Mouse (Mus musculus) Muller cell, postnatal 12 days (primary cell): ENCODE measurements around the gene Insl3.

ENCODE experiments used
- DNase-seq: peaks from one replicate; pipeline ENCODE4 v3.0.0-alpha.2; 2015; ENCODE audit errors: inconsistent ontology term

Insl3 gene

DNA sequence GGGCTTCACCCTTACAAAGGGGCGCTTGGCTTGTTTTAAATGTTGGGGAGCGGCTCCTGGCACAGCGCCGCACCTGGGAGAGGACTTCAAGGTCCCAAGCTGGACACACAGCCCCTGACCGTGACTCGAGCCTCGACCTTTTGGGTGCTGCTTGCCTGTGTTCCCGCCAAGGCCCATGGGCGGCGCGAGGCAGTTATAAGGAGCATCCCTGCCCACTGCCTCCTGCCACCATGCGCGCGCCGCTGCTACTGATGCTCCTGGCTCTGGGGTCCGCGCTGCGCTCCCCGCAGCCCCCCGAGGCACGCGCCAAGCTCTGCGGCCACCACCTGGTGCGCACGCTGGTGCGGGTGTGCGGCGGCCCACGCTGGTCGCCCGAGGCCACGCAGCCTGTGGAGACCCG is at the start of gene Insl3:
Gene Insl3, plus strand, starts transcription at position 187 of the 400 bp plus-strand sequence.
- no peak for DNase-seq

DNA sequence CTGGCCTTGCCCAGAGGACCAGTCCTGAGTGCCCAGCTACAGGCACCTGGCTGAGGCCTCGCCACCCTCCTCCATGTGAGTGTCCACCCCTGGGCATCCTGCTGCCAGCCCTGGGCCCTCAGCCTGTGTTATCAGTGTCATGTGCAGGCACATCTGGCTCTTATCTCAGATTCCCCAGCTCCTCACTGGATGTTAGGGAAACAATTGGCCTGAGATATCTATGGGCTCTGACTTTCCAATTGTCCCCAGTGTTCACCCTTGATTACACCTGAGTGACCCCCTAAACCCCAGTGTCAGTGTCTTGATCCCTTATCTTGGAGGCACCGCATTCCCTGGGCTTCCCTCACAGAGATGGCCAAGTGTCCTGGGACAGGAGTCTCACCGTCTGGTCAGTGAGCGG is 49.7 kb upstream of the Insl3 start:
- no peak for DNase-seq

DNA sequence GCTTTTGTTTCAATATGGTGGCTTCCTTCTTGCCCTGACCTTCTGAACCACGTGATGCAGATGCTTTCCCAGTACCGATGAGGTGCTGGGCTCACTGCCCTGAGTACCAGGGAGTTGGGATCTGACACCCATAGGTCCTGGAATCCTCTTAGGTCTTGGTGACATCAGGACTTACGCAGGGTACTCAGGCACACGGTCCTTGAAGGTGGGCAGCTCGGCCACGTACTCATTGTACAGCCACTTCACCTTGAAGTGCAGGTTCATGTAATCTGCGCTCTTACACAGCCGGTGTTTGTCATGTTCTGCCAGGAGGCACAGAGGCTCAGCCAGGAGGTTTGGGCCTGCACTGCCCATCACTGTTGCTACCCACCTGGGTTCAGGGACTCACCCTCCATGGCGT is 43.5 kb upstream of the Insl3 start:
- DNase-seq = no peak

DNA sequence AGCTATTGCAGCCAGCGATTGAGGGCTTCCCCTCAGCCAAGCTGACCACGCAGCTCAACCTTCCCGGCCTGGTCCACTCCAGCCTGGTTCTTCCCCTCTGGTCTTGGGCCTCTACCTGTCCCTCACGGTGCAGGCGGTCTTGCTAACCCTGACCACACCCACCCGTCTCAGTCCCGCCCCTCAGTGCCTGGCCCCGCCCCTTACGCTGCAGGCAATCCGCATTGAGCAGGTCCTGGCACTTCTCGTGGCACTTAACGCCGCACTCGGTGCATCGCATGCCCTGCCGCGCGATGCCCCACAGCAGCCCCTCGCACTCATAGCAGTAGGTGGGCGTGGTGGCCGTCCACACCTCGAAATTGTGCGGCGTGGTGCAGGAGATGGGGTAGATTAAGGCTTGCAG is 34.4 kb upstream of the Insl3 start:
- DNase-seq = no peak

DNA sequence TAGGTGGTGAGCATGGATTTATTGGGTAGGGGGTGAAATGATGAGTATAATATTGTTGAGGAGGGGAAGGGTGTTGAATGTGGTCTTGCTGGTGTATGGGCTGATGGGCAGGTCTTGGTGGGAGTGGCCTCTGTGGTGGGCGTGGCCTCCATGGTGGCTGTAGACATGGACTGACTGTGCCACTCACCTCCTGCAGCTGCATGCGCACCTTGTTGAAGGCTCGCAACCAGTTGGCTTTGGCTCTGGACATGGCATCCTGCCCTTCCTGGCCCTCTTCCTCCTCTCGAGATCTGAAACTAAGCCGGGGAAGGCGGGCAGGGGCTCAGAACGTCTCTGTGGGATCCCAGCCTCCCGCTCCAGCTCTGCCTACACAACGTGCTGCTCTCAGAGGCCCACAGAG is 31.2 kb upstream of the Insl3 start:
- no peak for DNase-seq

DNA sequence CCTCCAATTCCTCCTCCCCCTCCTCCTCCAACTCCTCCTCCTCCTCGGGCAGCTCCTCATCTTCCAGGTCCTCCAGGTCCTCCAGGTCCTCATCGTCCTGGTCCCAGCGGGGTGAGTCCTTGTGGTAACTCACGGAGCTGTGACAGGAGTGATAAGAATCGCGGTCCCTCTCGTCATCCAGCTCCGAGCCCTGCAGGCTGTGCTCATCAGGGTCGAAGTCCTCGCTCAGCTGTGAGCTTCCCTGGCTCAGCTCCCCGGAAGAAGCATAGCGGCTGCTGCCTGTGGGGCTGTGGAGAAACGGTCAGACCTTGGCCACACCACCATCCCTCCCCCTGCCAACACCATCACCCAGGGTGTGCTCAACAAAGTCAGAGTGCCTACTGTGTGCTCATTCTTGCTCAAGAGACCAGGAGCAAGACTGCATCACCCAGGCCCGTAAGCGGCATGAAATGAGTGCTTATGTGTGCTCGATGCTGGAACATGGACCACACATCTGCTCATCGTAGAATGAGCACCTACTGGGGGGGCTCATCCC is 30.4 kb upstream of the Insl3 start:
- DNase-seq = no peak

DNA sequence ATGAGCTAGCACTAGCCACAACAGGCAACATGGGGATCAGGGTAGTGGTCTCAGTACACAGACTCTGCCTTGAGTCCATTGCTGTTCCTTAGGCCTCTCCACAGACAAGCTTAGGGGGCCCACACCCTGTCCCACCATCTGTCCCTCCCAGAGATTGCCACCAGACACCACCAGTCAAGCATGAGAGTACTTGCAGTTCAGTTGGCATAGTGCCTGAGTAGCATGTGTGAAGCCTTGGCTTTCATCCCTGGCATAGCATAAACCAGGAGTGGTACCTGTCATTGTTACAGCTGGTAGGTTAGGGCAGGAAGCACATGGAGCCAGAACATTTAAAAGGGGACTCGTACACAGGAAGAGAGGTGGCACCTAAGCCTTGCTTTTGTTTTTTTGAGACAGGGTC is 29.3 kb upstream of the Insl3 start:
- DNase-seq = no peak

DNA sequence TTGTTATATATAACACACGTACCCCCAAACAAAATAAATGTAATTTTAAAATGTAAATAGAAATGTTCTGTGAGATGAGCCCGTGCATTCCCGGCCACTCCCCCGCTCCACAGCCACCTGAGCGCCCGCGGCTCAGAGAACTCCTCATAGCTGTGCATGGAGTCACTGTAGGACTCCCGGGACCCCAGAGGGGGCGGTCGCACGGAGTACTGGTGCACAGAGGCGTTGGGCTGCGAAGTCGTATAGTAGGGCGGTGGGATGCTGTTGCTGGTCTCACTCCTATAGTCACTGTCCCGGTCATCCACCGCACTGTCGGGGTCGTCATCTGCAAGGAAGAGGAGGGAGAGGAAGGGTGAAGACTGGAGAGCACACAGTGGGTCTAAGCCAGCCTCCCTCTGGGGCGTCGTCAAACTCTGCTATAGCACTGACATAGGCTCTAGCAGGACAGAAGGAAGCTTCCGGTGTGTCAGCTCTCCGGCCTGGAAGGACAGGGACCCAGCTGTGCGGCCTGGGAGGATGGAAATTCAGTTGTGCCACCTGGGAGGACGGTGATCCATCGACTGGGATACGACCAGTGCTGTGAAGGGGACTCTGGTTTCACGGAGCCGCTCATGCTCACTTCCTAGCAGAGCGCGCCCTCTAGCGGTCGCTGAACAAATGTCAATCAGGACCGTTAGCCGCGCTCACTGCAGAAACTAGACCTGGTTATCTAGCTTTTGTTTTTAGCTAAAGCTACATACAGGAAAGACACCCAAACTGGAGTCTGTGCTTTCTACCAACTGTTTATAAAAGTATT is 28.5 kb upstream of the Insl3 start:
- peak; percentile 63 for DNase-seq

DNA sequence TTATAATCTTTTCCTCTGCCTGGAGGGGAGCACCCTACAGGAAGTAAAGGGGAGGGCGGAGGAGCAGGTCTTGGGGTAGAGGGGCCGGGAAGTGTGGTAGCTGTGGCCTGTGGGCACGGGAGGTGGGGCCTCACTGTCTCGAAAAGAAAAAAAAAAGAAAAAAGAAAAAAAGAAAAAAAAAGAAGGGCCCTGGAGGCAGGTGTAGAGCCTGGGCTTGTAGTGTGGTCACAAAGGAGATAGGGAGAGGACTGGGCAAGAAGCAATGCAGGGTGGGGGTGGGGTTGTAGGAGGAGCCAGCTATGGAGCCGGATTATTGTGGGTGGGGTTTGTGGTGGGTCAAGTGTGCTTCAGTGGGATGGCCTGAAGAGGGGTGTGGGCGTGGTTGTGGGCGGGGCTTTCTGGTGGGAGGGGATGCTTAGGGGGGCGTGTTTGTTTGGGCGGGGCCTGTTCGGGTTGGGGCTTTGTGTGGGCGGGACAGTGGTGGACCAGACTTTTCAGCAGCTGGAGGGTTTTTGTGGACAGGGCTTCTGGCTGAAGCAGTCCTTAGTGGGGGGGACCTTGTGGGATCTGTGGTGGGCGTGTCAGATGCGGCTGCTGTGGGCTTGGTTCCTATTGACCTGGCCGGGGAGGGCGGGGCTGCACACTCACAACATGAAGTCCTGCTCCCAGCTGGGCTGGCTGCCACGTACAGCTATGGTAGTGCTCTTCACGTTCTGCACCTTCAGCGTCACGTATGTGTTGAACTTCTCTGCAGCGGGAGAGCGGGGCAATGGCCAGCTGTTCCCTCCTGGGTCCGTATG is 23.5 kb upstream of the Insl3 start:
- peak; percentile 84 for DNase-seq

DNA sequence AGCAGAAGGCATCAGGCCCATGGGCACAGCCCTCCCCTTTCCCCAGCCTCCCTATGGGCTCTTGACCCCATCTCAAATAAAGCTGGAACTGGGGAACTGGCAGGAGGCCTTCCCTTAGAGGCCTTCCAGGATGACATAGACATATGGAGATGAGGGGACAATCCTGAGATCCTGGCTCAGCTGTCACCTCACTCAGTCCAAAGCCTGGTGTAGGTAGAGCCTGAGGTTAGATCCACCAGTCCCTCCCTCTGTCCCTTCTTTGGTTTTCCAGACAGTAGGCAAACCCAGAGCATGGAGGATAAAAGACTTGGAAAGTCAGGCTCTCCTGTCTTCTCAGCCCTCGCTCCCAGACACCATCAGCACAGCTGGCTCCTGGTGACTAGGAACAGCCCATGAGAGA is 22.2 kb upstream of the Insl3 start:
- DNase-seq = no peak

DNA sequence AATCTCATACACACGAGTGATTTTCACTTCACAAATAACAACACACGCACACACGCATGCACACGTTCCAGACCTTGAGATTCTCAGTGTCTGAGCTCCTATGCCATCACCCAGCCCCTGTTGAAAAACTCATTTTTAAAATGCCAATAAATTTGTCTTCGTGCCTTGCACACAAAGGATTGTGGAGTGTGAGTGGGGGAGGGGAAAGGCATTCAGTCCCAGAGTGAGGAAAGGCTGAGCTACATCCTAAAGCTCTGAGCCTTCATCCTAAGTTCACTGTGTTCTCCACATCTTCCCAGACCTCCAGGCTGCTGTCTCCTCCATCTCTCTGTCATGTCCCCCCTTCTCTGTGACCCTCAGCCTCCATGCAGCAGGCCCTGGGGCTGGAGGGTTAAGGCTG is 21.8 kb upstream of the Insl3 start:
- no peak for DNase-seq

DNA sequence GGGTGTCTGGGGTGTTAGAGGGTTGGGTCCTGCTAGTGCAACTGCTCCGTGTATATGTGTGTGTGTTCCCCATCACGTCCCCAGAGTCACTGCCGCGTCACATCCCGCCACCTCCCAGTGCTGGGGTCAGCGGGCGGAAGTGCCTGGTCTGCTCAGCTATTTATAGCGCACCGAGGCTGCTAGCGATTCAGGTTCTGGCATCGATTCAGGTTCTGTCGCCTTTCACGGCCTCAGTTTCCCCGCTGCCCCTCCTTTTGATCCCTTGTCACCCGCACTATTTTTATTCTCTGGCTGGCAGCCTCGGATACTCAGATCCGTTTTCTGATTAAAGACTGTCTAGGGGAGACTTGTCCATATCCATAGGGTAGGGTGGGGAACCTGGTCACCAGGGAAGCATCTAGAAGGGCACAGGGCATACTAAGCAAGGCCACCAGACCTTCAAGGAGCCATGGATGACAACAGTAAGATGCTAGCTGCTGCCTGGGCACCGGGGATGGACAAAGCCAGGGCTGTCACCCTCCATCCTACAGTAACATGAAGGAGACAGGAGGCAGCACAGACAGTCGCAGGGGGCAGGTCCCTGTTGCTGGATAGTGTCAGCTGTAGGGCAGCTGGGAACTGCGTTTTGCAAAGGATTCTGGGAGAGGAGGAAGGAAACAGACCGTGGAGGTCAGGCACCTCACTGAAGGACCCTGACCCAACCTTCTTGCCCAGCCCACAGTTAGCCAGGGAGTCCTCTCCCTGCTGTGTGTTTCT is 20.6 kb upstream of the Insl3 start:
- peak; percentile 41 for DNase-seq

DNA sequence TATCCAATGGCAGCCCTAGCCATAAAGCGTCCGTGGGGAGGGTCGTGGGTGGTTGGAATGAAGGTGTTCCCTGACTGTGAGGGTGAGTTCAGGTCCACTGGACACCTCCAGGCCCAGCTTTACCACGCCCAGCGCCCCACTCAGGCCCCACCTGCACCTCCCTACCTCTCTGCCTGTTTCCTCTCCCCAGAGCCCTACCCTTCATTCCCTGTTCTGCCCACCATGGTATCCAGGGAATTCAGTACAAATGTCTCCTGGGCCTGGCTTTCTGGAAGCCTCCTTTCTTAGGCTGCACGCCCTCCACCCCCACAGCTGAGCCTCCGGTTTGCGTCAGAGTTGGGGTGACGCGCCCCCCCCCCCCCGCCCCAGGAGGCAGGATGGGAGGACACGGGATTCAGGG is 18.8 kb upstream of the Insl3 start:
- no peak for DNase-seq

DNA sequence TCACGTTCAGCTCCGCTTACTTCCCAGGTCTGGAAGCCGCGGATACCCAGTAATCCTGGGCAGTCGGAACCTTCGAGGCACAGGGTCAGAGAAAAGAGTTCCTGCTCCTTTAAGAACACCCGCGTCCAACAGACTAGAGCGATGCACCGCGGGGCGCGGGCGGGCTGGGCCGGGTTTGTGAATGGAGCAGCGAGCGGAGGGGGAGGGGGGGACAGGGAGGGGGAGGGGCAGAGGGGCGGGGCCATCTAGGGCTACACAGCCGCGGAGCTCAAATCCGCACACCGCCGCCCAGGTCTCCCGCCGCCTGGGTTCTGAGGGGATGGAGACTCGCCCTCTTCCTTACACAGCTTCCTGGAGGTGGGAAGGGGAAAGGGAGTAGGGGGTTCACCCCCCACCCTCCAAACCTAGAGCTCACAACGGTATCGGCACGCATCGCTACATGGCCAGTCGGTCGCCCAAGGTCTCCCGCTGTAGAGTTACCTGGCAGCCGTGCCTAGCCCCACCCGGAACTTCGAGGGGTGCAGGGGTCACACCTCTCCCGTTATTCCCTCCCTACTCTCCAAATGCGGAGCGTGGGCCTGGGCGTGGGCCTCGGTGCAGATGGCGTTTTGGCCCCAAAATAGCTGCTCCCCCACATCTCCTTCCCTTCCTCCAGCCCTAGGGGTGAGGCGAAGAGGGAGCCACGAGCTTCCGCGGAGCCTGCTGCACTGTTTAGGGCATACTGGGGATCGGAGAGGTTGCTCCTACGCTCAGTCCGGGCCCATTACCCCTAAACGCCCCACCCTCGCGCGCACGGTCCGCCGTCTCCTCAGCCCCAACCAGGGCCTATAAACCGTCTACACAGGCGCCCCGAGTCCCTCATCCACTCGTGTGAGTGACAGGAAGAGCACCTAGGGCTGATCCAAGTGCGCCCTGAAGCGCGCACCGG is 18.1 kb upstream of the Insl3 start:
- DNase-seq = peak; percentile 86

DNA sequence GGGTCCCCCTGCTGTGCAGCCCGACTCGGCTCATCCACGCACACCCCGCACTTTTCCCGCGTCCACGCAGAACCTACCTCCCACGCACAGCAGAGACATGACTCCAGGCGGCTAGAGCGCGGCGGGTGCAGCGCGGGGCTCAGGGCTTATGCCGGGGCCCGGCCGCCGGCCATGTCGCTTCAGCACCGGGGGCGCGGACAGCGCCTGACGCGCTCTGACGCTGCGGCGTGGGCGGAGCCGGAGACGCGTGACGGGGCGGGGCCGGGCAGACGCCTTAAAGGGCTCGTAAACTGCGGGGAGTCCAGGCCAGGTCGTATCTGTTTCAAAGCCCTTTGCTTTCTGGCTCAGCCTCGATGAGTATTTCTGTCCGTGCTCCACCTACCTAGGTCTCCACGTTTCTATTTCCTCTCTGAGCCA is 17.5 kb upstream of the Insl3 start, which contains the start of gene Unc13a:
Gene Unc13a, minus strand, starts transcription at position 209 of the 417 bp plus-strand sequence.
- peak; percentile 88 for DNase-seq

DNA sequence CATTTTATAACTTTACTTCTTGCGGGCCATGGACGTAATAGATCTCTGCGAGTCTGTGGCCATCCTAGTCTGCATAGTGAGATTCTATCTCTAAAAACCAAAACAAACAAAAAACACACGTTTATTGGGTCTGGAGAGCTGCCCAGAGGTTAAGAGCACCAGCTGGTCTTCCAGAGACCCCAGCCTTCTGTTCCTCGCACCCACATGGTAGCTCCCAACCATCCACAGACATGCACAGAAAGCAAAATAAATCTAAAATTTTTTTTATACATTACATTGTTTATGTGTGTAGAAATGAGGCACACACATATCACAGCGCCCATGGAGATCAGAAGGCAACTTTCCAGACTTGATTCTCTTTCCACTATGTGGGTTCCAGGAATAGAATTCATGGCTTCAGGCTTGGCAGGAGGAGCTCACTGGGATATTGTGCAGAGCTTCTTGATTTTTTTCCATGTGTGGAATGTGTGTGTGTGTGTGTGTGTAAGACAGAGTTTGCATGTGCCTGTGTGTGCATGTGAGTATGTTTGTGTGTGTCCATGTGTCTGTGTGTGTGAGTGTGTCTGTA is 16.8 kb upstream of the Insl3 start:
- DNase-seq = no peak

DNA sequence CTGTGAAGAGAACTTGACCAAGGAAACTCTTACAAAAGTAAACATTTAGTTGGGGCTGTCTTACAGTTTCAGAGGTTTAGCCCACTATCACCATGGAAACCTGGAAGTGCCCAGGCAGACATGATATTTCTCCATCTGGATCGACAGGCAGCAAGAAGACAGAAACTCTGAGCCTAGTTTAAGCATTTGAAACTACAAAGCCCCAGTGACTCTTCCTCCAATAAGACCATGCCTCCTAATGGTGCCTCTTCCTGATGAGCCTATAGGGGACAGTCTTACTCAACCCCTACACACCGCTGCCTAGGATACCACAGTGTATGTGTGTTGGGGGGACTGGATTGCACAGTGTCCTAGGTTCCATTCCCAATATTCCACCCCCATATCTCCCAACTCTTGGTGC is 14.9 kb upstream of the Insl3 start:
- DNase-seq = no peak

DNA sequence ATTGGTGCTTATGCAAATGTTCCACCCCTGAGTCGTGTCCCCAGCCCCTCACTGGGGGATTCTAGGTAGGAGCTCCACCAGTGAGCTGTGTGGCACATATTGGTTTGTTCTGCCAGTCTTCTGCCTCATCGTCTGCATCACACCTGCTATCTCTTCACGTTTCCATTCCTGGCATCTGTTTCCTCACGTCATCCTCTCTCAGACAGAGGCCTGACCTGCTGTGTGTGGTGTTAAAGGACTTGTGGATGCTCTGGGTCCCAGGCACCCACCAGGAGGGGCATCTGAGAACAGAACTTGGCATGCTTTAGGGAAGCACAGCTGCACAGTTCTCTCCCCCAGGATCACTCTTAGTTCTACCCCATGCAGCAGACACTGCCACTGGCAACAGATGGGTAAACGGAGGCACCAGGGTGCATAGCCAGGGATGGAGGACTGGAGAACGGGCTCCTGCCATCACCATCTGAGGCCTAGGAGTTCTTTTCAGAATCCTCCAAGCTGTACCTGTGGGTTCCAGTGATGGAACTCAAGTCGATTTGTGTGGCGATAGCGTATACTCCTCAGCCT is 13.5 kb upstream of the Insl3 start:
- DNase-seq = no peak

DNA sequence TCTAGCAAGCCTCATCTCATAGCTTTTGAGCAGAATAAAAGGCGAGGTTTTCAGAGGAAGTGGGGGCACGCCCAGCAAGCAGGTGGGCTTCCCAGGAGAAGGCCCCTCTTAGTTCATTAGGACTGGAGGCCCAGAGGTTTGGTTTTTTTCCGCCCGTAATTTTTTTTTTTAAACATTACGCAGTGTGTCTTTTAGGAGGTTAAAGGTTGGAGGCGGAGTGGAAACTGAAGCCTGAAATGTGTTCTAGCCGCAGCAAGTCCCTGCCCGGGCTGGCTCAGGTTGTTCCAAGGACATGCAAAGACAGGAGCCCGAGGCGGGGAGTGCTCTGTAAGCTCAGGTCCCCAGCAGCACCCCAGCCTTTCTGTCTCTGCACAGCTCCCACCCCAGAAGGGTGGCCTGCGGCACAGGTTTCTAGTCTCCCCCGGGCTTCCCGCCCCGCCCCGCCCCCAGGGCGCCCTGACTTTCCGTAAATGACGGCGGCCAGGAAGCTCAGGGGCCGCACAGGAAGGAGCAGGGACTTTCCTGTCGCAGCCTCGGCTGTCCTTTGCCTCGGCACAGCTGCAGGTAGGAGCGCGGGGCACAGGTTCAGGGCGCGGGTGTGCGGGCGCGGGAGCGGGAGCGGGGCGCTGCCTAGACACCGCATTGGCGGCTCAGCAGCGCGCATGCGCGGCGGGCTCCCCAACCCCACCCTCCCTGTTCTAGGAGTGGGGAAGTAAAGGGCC is 12.8 kb upstream of the Insl3 start, which contains the start of gene Jak3:
Gene Jak3, plus strand, starts transcription at position 277 of the 722 bp plus-strand sequence.
- DNase-seq = peak; percentile 75
